Mouse (Mus musculus) myocyte (in vitro differentiated cells): ENCODE data around the gene Tnnc1. TPM values are rescaled to one million over a fixed set of nuclear protein-coding genes. Genes with fewer than 3 reads are reported as not detected.

Source experiments
- H3K27me3 ChIP-seq: one replicate; pipeline ENCODE4 v1.6.1; 2011; ENCODE audit not compliant: control insufficient read depth, insufficient read depth, insufficient read length
- H3K36me3 ChIP-seq: one replicate; pipeline ENCODE4 v1.6.1; 2011; ENCODE audit not compliant: control insufficient read depth, insufficient read depth
- H3K4me2 ChIP-seq: one replicate; pipeline ENCODE4 v1.6.1; 2011; ENCODE audit warnings: low read depth, control low read depth
- H3K4me3 ChIP-seq: one replicate; pipeline ENCODE4 v1.5.1; 2011; ENCODE audit warnings: mild to moderate bottlenecking, control low read depth, moderate library complexity
- H3K79me2 ChIP-seq: one replicate; pipeline ENCODE4 v1.6.1; 2011; ENCODE audit not compliant: control insufficient read depth, insufficient read depth
- H3ac ChIP-seq: one replicate; pipeline ENCODE4 v1.6.1; 2011; ENCODE audit not compliant: control insufficient read depth, insufficient read length
- CEBPB ChIP-seq: IDR thresholded peaks from 2 replicates; pipeline ENCODE4 v1.6.1; 2011; ENCODE audit warnings: mild to moderate bottlenecking, moderate library complexity; ENCODE audit not compliant: poor library complexity, insufficient read depth, severe bottlenecking
- E2F4 ChIP-seq: IDR thresholded peaks from one replicate; pipeline ENCODE4 v1.6.1; 2011; ENCODE audit warnings: mild to moderate bottlenecking, control low read depth, moderate library complexity; ENCODE audit not compliant: insufficient read depth
- MAX ChIP-seq: IDR thresholded peaks from one replicate; pipeline ENCODE4 v1.6.1; 2011; ENCODE audit warnings: low read depth, mild to moderate bottlenecking, control low read depth
- MYOD1 ChIP-seq, 3 experiments: IDR thresholded peaks; one replicate each; pipeline ENCODE4 v1.6.1; 2011; ENCODE audit warnings: control low read depth in 2 of 3, low read depth in 2 of 3, mild to moderate bottlenecking in 2 of 3, moderate library complexity in 1 of 3; ENCODE audit not compliant: insufficient read length in 2 of 3, control insufficient read depth in 1 of 3
- MYOG ChIP-seq, 3 experiments: IDR thresholded peaks; one replicate each; pipeline ENCODE4 v1.6.1; 2011; ENCODE audit warnings: control low read depth in 2 of 3, low read depth in 2 of 3, mild to moderate bottlenecking in 2 of 3; ENCODE audit not compliant: insufficient read length in 2 of 3, control insufficient read depth in 1 of 3, insufficient read depth in 1 of 3
- POLR2A ChIP-seq: IDR thresholded peaks from one replicate; pipeline ENCODE4 v1.6.1; 2011; ENCODE audit warnings: low read depth, mild to moderate bottlenecking, control low read depth, moderate library complexity; ENCODE audit not compliant: insufficient read length
- POLR2AphosphoS2 ChIP-seq: IDR thresholded peaks from one replicate; pipeline ENCODE4 v1.6.1; 2011; ENCODE audit warnings: low read depth, control low read depth; ENCODE audit not compliant: insufficient read length
- REST ChIP-seq: IDR thresholded peaks from one replicate; pipeline ENCODE4 v1.6.1; 2011; ENCODE audit warnings: mild to moderate bottlenecking, control low read depth, moderate library complexity; ENCODE audit not compliant: insufficient read depth, insufficient read length
- SRF ChIP-seq: IDR thresholded peaks from one replicate; pipeline ENCODE4 v1.6.1; 2011; ENCODE audit warnings: low read depth; ENCODE audit not compliant: control insufficient read depth, insufficient read length
- TCF12 ChIP-seq: IDR thresholded peaks from one replicate; pipeline ENCODE4 v1.6.1; 2011; ENCODE audit warnings: mild to moderate bottlenecking, control low read depth; ENCODE audit not compliant: poor library complexity, insufficient read depth, severe bottlenecking
- TCF3 ChIP-seq: IDR thresholded peaks from one replicate; pipeline ENCODE4 v1.6.1; 2011; ENCODE audit warnings: low read depth, control low read depth; ENCODE audit not compliant: insufficient read length
- USF1 ChIP-seq: IDR thresholded peaks from one replicate; pipeline ENCODE4 v1.6.1; 2011; ENCODE audit warnings: low read depth, mild to moderate bottlenecking, control low read depth, moderate library complexity
- polyA plus RNA-seq: library from polyadenylated mRNA; unstranded; fragments of >200 nt; fragmentation: generic; extraction: Trizol; gene quantifications from one replicate; pipeline ENCODE4 v1.2.1, GENCODE M21; 2012; ENCODE audit warnings: missing spikeins

The Tnnc1 gene
- polyA plus RNA-seq, 1 experiment = 7,028 TPM

DNA sequence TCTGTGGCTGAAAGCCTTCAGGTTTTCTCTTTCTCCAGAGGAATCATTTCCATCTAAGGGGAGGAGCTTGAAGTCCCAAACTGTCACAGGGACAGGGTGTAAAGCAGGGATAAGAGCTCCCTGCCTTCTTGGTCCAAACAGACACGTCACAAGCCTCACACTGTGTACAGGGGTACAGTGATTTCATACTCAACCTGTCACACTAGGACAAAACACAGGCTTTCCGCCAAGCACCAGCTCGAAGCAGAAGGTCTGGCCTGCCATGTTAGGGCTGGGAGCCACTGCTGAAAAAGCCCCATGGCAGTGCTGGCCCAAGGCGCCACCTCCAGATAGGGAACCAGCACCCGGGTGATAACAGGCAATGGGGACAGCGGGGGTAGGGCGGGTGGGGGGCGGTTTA lies 44.0 kb upstream of the Tnnc1 start:
- no peak overlapping the region for H3ac ChIP-seq
- no peaks in the 10 kb centered on the region for H3K36me3 ChIP-seq
- H3K27me3 ChIP-seq = no peaks in the 10 kb centered on the region
- TF ChIP-seq TCF3 (no peak), TCF12 (no peak), SRF (no peak), E2F4 (no peak), MYOD1 (IDR thresholded peaks at IDR 0.05; ENCODE audit: control insufficient read depth in 1 of 3, insufficient read length in 2 of 3, low read depth in 2 of 3) (no peak), MAX (no peak), POLR2AphosphoS2 (no peak), CEBPB (no peak), MYOG (IDR thresholded peaks at IDR 0.05; ENCODE audit: control insufficient read depth in 1 of 3, insufficient read depth in 1 of 3, insufficient read length in 2 of 3, low read depth in 2 of 3) (no peak), REST (no peak), USF1 (no peak), POLR2A (no peak)
- no peak overlapping the region for H3K4me3 ChIP-seq
- no peaks in the 10 kb centered on the region for H3K79me2 ChIP-seq
- no peak overlapping the region for H3K4me2 ChIP-seq

DNA sequence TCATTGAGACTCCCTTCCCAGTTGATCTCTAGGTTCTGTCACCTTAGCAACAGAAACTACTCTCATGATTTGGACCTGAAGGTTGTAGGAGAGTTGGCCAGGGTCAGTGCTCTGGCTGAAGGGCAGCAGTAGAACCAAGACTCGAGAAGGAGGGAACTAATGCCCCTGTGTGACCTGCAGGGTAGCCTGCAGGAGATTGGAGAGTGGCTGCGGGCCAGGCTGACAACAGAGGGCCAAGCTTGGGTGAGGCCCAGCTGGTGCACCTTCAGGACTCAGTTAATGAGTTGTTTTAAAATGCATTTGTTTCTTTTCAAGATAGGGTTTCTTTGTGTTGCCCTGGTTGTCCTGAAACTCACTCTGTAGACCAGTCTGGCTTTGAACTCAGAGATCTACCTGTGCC lies 43.1 kb upstream of the Tnnc1 start:
- Histone ChIP-seq H3K4me3 (no peak overlapping the region), H3K4me2 (no peak overlapping the region), H3K36me3 (peaks cover 1% of the 10 kb centered on the region), H3K27me3 (no peaks in the 10 kb centered on the region), H3ac (no peak overlapping the region), H3K79me2 (no peaks in the 10 kb centered on the region)
- TF ChIP-seq CEBPB (no peak), POLR2AphosphoS2 (no peak), MAX (no peak), TCF12 (no peak), MYOG (IDR thresholded peaks at IDR 0.05; ENCODE audit: control insufficient read depth in 1 of 3, insufficient read depth in 1 of 3, insufficient read length in 2 of 3, low read depth in 2 of 3) (no peak), TCF3 (no peak), REST (no peak), E2F4 (no peak), USF1 (no peak), SRF (no peak), POLR2A (no peak), MYOD1 (IDR thresholded peaks at IDR 0.05; ENCODE audit: control insufficient read depth in 1 of 3, insufficient read length in 2 of 3, low read depth in 2 of 3) (no peak)

DNA sequence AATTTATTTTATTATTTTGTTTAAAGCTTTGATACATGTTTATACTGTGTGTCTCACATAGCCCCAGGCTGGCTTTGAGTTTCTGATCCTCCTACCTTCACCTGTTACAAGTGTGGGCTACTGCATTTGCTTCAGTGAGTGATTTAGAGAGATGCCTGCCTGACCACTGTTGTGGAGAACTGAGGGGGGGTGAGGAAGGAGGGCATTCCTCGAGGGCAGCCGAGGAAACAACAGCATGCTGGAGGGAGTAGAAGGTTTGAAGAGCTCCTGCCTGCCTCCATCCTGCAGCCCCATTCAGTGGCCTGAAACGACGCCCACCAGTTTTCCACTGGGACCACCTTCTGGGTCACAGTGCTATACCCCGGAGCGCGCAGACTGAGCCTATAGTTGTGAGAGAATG lies 42.7 kb upstream of the Tnnc1 start:
- H3K4me3 ChIP-seq = no peak overlapping the region
- no peaks in the 10 kb centered on the region for H3K27me3 ChIP-seq
- H3K36me3 ChIP-seq = peaks cover 4% of the 10 kb centered on the region
- no peak overlapping the region for H3ac ChIP-seq
- no peak overlapping the region for H3K4me2 ChIP-seq
- H3K79me2 ChIP-seq = no peaks in the 10 kb centered on the region
- no peak for TF ChIP-seq CEBPB
- TF ChIP-seq TCF12 = no peak
- no peak for TF ChIP-seq USF1
- no peak for TF ChIP-seq MYOG (IDR thresholded peaks at IDR 0.05; ENCODE audit: control insufficient read depth in 1 of 3, insufficient read depth in 1 of 3, insufficient read length in 2 of 3, low read depth in 2 of 3)
- TF ChIP-seq MYOD1 (IDR thresholded peaks at IDR 0.05; ENCODE audit: control insufficient read depth in 1 of 3, insufficient read length in 2 of 3, low read depth in 2 of 3) = no peak
- no peak for TF ChIP-seq TCF3
- no peak for TF ChIP-seq SRF
- TF ChIP-seq REST = no peak
- no peak for TF ChIP-seq POLR2AphosphoS2
- TF ChIP-seq MAX = no peak
- TF ChIP-seq E2F4 = no peak
- TF ChIP-seq POLR2A = no peak

DNA sequence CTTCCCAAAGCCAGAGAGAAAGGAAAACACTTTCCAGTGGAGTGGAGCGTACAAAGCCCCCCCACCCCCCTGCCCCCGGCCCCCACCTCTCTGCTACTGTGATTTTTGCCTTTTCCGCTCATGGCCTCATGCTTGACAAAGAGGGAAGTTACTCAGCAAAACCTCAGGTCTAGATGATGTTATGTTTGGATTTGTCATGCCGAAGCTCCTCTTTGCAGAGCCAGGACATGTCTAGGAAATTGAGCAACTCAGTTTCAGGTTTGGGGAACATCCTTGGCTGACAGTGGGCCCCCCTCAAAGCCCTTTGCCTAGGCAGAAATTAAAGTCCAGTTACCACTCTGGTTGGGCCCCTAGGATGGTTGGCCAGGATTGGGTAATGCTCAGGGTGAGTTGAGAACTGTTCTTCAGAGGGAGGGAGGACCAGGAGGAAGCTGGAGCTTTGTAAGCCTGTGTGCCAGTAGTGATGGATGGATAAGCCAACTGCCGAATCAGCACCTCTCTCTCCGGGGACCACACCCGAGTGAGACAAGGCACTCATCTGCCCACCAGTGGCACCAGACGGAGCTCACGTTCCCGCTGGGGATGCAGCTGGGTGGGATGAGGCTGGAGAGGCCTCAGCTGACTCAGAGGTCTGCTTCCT lies 42.0 kb upstream of the Tnnc1 start:
- H3K4me3 ChIP-seq = no peak overlapping the region

More for the DNA sequence above, 42.0 kb upstream of the Tnnc1 start:
- Histone ChIP-seq H3ac (no peak overlapping the region), H3K4me2 (peak overlapping the region; percentile 10), H3K36me3 (peaks cover 11% of the 10 kb centered on the region), H3K27me3 (no peaks in the 10 kb centered on the region), H3K79me2 (no peaks in the 10 kb centered on the region)
- TF ChIP-seq USF1 (no peak), MAX (no peak), SRF (no peak), POLR2AphosphoS2 (no peak), TCF12 (no peak), TCF3 (no peak)
